Mouse (Mus musculus) testis, postnatal 14 days (tissue): ENCODE results near the gene Tescl.
A peak's percentile ranks its signal among the peaks of the same experiment; 100 is the strongest.

Experiments used
- DNase-seq: peaks from one replicate; pipeline ENCODE4 v3.0.0; 2021; ENCODE audit warnings: low spot score

The Tescl gene

DNA sequence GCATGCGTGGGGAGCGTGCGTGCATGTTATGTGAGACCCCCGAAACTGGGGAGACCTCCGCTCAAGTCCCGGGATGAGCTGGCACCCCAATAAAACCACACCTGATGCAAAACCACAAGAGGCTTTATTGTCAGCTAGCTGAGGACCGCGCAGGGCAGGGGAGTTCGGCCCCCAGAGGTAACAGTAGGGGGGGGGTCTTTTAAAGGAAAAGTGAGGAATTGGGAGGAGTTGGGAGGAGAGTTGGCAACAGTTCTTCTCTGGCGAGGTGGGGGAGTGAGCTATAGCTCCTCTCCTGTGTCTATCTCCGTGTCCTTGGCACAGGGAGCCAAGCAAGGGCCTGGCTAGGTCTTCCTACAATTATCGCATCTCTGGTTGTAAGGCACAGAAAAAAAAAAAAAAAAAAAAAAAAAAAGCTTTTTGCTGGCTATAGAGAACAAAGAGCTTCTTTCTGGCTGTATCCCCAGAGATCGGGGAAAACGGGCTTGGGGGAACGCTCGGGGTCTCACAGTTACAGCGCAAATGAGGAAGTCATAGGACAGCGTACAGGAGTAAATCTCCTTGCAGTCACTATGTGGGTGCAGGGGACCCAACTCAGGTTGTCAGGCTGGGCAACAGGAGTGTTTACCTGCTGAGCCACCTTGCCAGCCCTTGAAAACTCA is 33.8 kb downstream of the Tescl start:
- peak; percentile 79 for DNase-seq

- peak; percentile 82 for DNase-seq
Measured at GRCm38 (mm10) chr7:24298973-24299708, 34.6 kb downstream of the Tescl start.

- DNase-seq = no peak
Measured at GRCm38 (mm10) chr7:24298635-24298972, 35.1 kb downstream of the Tescl start.

DNA sequence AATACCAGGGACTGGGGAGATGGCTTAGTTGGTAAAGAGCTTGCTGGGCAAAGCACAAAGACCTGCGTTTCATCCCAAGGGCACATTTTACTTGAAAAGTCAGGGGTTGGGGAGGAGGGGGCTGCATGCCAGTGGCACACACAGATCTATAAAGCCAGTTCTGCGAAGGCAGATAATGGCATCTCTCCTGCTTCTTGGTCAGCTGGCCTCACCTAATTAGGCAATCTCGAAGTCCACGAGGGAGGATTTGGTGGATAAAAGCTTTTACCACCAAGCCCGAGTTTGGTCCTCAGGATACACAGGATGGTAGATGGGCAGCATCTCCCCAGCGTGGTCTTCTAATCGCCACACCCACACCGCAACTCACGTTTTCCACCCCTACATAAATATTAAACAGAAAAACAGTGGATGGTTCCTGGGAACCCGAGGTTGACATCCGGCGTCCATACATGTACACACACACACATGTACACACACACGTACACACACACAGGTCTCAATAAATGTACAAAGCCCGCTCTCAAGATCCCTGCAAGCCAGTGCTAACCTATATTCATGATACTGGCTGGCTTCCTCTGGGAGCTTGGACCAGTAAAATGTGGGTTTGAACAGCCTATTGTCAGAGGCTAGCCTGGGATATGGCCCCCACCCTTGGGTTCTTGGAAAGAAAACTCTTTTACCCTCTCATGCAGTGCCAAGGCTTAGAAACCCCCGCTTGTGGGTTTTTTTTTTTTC is 36.2 kb downstream of the Tescl start:
- no peak for DNase-seq

DNA sequence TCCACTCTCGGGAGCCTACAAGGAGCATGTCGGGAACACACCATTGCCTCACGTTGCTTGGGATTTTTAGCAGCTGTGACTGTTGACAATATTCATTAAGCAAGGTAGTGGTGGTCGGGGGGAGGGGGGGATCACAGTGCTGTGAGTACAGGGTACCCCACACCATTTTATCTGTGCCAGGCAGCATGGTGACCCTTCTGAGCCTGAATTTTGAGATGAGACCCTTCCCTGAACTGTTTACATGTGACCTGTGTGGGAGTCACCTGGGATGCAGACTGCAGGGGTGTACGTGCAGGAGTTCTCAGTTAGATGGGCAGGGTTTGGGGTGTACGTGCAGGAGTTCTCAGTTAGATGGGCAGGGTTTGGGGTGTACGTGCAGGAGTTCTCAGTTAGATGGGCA is 37.4 kb downstream of the Tescl start:
- no peak for DNase-seq

DNA sequence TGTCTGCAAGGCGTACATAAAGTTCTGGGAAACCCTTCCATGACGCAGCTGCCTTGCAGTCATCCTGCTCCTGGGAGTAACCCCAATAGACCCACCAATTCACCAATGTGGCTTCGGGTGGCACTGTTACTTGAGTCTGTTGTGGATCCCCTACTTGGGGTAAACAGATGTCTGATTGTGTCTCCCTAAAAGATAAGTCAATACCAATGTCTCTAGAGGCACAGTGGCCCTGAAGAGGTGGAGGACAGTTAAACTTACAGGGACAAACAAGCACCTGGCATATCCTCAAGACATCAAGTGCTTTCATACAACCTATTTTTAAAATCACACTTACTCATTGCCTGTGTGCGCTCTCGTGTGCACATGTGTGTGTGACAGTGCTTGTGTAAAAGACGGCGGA is 38.4 kb downstream of the Tescl start:
- no peak for DNase-seq

DNA sequence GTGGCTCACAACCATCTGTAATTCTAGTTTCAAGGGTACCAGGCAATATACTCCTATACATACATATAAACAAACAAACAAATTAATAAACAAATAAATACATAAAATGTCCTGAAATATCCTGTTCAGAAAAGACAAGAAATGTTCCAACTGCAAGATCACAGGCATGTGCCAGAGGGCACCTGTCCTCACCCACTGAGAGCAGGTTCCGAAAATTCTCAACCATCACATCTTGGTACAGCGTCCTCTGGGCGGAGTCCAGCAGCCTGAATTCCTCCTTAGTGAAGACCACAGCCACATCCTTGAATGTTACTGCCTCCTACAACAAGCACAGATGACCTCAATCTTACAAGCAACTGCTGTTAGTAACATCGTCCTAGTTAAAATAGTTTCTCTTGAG is 39.0 kb downstream of the Tescl start:
- DNase-seq = no peak

DNA sequence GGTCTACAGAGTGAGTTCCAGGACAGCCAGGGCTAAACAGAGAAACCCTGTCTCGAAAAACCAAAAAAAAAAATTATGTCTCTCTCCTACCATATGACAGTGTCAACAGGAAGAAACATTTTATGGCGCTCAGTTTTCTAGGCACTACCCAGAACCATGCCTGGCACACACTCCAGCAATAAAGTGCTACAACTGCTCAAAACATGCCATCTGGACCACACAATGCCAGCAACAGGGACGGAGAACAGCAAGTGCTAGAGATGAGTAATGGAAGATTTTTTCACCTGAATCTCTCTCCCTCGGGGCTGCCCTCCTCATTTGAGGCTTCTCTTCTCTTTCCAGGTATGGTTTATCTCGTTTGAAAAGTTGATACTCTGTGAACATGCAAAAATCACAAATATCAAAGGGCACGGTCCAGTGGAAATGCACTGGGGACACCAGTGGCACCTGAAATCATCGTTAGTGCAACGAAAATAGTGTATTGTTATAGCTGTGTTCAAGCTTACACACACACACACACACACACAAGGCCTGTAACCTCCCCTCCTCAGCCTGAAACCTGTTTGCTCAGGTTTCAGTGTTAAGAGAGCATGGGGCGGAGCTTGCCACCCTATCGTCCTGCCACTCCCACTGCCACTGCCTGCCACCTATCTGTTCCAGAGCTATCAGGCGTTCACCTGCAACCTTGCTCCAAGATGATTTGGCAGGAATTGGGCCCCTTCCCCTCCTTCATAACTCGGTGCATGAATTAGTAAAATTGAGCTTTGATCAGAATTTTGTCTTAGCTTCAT is 40.5 kb downstream of the Tescl start:
- no peak for DNase-seq

DNA sequence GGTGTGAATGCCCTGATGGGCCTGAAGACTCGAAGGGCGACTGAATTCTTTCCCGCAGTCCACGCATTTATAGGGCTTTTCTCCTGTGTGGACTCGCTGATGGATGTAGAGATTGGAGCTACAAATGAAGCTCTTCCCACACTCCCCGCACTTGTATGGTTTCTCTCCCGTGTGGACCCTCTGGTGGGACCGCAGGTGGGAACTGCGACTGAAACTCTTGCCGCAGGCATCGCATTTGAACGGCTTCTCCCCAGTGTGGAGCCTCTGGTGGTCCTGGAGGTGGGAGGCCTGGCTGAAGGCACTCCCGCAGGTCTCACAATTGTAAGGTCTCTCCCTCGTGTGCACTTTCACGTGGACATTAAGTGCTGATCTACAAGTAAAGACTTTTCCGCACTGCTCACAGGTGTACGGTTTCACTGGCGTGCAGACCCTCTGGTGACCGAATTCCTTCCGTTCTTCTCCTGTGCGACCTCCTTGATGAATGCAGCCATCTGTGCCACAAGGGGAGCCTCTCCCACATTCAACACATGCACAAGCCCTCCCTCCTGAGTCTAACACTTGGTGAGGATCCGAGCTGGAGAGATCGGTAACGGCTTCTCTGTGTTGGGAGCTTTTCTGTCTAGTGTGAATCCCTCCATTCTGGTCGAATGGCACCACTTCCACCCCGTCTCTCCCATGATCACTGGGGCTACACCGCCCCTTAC is 42.2 kb downstream of the Tescl start:
- no peak for DNase-seq

DNA sequence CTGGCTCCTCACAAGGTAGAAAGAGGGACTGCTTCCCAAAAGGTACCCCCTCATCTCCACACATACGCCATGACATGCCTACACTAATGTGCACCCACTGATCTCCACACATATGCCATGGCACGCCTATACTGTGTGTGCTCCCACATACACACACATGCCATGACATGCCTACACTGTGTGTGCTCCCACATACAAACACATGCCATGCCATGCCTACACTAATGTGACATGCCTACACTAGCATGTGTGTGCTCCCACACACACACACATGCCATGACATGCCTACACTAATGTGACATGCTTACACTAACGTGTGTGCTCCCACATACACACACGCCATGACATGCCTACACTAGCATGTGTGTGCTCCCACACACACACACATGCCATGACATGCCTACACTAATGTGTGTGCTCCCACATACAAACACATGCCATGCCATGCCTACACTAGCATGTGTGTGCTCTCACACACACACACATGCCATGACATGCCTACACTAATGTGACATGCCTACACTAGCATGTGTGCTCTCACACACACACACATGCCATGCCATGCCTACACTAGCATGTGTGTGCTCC is 43.5 kb downstream of the Tescl start:
- no peak for DNase-seq

DNA sequence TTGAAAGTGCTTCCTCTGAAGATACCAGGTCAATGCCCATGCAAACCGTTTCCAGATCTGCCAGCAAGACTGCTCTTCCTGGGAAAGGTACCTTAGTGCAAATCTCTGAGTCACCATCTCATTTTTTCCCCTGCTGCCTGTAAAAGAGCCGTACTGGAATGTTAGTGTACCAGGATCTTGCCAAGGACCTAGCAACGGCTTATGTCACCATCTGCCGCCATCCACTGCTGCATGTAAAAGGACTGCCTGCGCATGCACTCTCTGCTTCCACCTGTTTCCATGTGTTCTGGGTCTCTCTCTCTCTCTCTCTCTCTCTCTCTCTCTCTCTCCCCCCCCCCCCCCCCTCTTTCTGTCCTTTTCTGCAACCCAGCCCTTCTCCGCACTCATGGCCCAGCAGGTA is 45.2 kb downstream of the Tescl start:
- no peak for DNase-seq

GRCm38 (mm10) chr7:24287670-24288069 is 46.1 kb downstream of the Tescl start:
- DNase-seq = no peak

- no peak for DNase-seq
Measured at GRCm38 (mm10) chr7:24286916-24287315, 46.8 kb downstream of the Tescl start.

DNA sequence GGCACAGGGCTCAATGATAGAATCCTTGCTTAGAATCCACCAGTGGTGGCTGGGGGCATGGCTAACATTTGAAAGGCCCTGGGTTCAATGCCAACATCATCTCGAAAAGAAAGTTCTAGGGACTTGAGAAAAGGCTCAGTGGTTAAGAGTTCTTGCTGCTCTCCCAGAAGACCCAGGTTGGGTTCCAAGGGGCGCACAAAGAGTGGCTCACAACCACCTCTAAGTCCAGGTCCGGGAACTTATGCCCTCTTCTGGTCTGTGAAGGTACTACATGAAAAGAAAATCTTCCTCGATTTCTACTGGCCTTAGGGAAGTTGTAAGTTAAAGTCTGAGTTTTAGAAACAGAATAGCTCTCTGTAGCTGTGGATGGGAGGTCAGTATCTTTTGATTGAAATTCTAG is 47.6 kb downstream of the Tescl start:
- no peak for DNase-seq
